Mouse (Mus musculus): ENCODE measurements around the gene Poln. TPM values are rescaled to one million over a fixed set of nuclear protein-coding genes. Genes with fewer than 3 reads are reported as not detected.

Gene Poln
- polyA plus RNA-seq, 1 experiment = not detected

- Histone ChIP-seq H3K4me1 (ENCODE audit: control insufficient read depth, insufficient read depth, low read length) (peaks cover 40% of the 10 kb centered on the region), H3K27ac (ENCODE audit: insufficient read depth, low read depth, low read length) (peak within 1 kb of the TSS; percentile 91), H3K4me3 (ENCODE audit: insufficient read depth, low read depth, low read length) (peak within 1 kb of the TSS; percentile 86)
- under 1% methylated on average over 90 of the region's 90 CpGs for WGBS
- TF ChIP-seq POLR2A (IDR thresholded peaks at IDR 0.05; ENCODE audit: insufficient read depth, low read depth, low read length) (peak; percentile 61), CTCF (IDR thresholded peaks at IDR 0.05; ENCODE audit: insufficient read depth, low read depth, low read length) (no peak)
Observed at GRCm38 (mm10) chr5:33995843-33996693, 173.2 kb downstream of the Poln start, which contains the start of gene Nat8l. Gene Nat8l, plus strand, starts transcription at chr5:33995984.

- TF ChIP-seq POLR2A (IDR thresholded peaks at IDR 0.05; ENCODE audit: insufficient read depth, low read depth, low read length) = no peak
- peak; percentile 69 for TF ChIP-seq CTCF (IDR thresholded peaks at IDR 0.05; ENCODE audit: insufficient read depth, low read depth, low read length)
- 26% methylated on average over 28 of the region's 28 CpGs for WGBS
- Histone ChIP-seq H3K4me1 (ENCODE audit: control insufficient read depth, insufficient read depth, low read length) (peaks cover 29% of the 10 kb centered on the region), H3K4me3 (ENCODE audit: insufficient read depth, low read depth, low read length) (peak overlapping the region; percentile 86), H3K27ac (ENCODE audit: insufficient read depth, low read depth, low read length) (peak overlapping the region; percentile 91)
Observed at GRCm38 (mm10) chr5:33994671-33995625, 174.3 kb downstream of the Poln start.

DNA sequence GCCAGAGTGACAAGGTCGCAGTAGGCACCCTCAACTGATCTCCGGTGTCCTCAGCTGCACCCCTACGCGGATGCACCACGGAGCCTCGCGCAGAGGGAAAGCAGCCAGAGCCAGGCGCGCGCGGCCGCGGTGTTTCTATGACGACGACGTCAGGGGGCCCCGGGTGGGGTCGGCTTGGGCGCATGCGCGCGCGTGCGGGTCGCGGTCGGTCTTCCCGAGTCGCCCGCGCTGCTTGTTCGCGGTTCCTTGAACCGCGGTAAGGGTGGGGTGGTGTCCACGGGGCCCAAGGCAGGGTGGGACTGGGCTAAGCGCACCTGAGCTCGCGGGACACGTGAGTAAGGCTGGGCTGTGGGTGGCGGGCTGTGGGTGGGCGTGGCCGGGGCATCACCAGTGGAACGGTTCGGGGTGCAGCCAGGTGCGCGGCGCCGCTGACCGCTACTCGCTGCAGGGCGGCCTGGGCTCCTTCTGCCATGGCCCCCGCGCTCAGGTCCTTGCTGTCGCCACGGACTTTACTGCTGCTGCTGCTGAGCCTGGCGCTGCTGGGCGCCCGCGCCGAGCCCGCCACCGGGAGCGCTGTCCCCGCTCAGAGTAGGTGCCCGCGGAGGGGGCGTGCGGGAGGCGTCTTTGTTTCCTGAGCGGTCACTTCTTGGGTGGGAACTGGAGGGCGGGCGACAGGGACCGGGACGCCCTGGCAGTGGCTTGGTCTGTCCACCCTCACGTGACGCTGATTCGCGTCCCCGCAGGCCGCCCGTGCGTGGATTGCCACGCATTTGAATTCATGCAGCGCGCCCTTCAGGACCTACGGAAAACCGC is 185.7 kb downstream of the Poln start, which contains the start of gene Gm1673:
TSS of gene Gm1673 (plus strand) at position 125 of the 813 bp plus-strand sequence.
- under 1% methylated on average over 88 of the region's 88 CpGs for WGBS
- H3K4me1 ChIP-seq (ENCODE audit: control insufficient read depth, insufficient read depth, low read length) = peaks cover 16% of the 10 kb centered on the region
- TF ChIP-seq CTCF (IDR thresholded peaks at IDR 0.05; ENCODE audit: insufficient read depth, low read depth, low read length) = peak; percentile 68
- TF ChIP-seq POLR2A (IDR thresholded peaks at IDR 0.05; ENCODE audit: insufficient read depth, low read depth, low read length) = peak; percentile 85; the same call in 1 of the 2 replicates
- peak within 1 kb of the TSS; percentile 99 for H3K27ac ChIP-seq (ENCODE audit: insufficient read depth, low read depth, low read length)
- peak within 1 kb of the TSS; percentile 71 for H3K4me3 ChIP-seq (ENCODE audit: insufficient read depth, low read depth, low read length)

GRCm38 (mm10) chr5:33982731-33983259 is 186.5 kb downstream of the Poln start:
- WGBS = 3% methylated on average over 26 of the region's 26 CpGs
- Histone ChIP-seq H3K4me1 (ENCODE audit: control insufficient read depth, insufficient read depth, low read length) (peaks cover 16% of the 10 kb centered on the region), H3K4me3 (ENCODE audit: insufficient read depth, low read depth, low read length) (peak overlapping the region; percentile 71), H3K27ac (ENCODE audit: insufficient read depth, low read depth, low read length) (peak overlapping the region; percentile 99)
- TF ChIP-seq POLR2A (IDR thresholded peaks at IDR 0.05; ENCODE audit: insufficient read depth, low read depth, low read length) = no peak
- no peak for TF ChIP-seq CTCF (IDR thresholded peaks at IDR 0.05; ENCODE audit: insufficient read depth, low read depth, low read length)

- 43% methylated on average over 3 of the region's 3 CpGs for WGBS
- no peak for TF ChIP-seq POLR2A (IDR thresholded peaks at IDR 0.05; ENCODE audit: insufficient read depth, low read depth, low read length)
- no peak for TF ChIP-seq CTCF (IDR thresholded peaks at IDR 0.05; ENCODE audit: insufficient read depth, low read depth, low read length)
- Histone ChIP-seq H3K27ac (ENCODE audit: insufficient read depth, low read depth, low read length) (no peak overlapping the region), H3K4me3 (ENCODE audit: insufficient read depth, low read depth, low read length) (no peak overlapping the region), H3K4me1 (ENCODE audit: control insufficient read depth, insufficient read depth, low read length) (no peaks in the 10 kb centered on the region)
Observed at GRCm38 (mm10) chr5:33976267-33976666, 193.0 kb downstream of the Poln start.

GRCm38 (mm10) chr5:33974736-33975135 is 194.5 kb downstream of the Poln start:
- no peak for TF ChIP-seq POLR2A (IDR thresholded peaks at IDR 0.05; ENCODE audit: insufficient read depth, low read depth, low read length)
- Histone ChIP-seq H3K4me1 (ENCODE audit: control insufficient read depth, insufficient read depth, low read length) (no peaks in the 10 kb centered on the region), H3K27ac (ENCODE audit: insufficient read depth, low read depth, low read length) (no peak overlapping the region), H3K4me3 (ENCODE audit: insufficient read depth, low read depth, low read length) (no peak overlapping the region)
- whole genome bisulfite sequencing = 52% methylated on average over 2 of the region's 2 CpGs

DNA sequence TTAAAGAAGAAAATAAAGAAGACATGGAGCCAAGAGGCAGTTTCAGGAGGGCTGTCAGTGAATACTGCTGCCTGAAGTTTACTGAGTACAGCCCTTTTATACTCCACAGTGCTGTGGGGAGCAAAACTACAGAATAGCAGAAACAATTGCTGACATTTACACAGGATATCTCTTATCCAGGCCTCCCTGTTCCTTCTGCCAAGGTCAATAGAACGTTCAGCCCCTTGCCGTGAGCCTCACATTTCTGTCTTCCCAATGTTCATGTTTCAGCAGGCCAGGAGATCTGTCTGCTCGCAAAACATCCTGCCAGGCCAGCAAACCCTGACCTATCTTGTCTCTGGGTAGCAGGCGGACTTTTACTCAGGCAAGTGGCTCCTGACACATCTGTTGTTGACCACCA is 209.9 kb downstream of the Poln start:
- WGBS = 78% methylated on average over 4 of the region's 4 CpGs
- no peak overlapping the region for H3K4me3 ChIP-seq (ENCODE audit: insufficient read depth, low read depth, low read length)
- H3K4me1 ChIP-seq (ENCODE audit: control insufficient read depth, insufficient read depth, low read length) = no peaks in the 10 kb centered on the region
- no peak overlapping the region for H3K27ac ChIP-seq (ENCODE audit: insufficient read depth, low read depth, low read length)
- TF ChIP-seq POLR2A (IDR thresholded peaks at IDR 0.05; ENCODE audit: insufficient read depth, low read depth, low read length) (no peak), CTCF (IDR thresholded peaks at IDR 0.05; ENCODE audit: insufficient read depth, low read depth, low read length) (no peak)

Other genes with a start within 250 kb of the Poln start
- gene Nelfa, start 233.0 kb downstream of the Poln start, polyA plus RNA-seq (2012; ENCODE audit: insufficient read depth, insufficient read length, low replicate concordance, missing spikeins) = not detected in 2 replicates
- gene Gm1673, start 186.0 kb downstream of the Poln start, polyA plus RNA-seq (2012; ENCODE audit: insufficient read depth, insufficient read length, low replicate concordance, missing spikeins) = not detected in 2 replicates
- 93.3 TPM in 1 of 2 replicates, not detected in the other for gene Nat8l, start 173.5 kb downstream of the Poln start, polyA plus RNA-seq (2012; ENCODE audit: insufficient read depth, insufficient read length, low replicate concordance, missing spikeins)
- gene Haus3, start 79 bp upstream of the Poln start, polyA plus RNA-seq (2012; ENCODE audit: insufficient read depth, insufficient read length, low replicate concordance, missing spikeins) = not detected in 2 replicates
- 230 TPM in 1 of 2 replicates, not detected in the other for gene Mxd4, start 18.3 kb upstream of the Poln start, polyA plus RNA-seq (2012; ENCODE audit: insufficient read depth, insufficient read length, low replicate concordance, missing spikeins)
- gene Zfyve28, start 119.0 kb upstream of the Poln start, polyA plus RNA-seq (2012; ENCODE audit: insufficient read depth, insufficient read length, low replicate concordance, missing spikeins) = not detected in 2 replicates
- not detected in 2 replicates for gene Cfap99, start 119.2 kb upstream of the Poln start, polyA plus RNA-seq (2012; ENCODE audit: insufficient read depth, insufficient read length, low replicate concordance, missing spikeins)
- gene Rnf4, start 166.8 kb upstream of the Poln start, polyA plus RNA-seq (2012; ENCODE audit: insufficient read depth, insufficient read length, low replicate concordance, missing spikeins) = 159 TPM in 1 of 2 replicates, not detected in the other
- not detected in 2 replicates for gene Fam193a, start 200.5 kb upstream of the Poln start, polyA plus RNA-seq (2012; ENCODE audit: insufficient read depth, insufficient read length, low replicate concordance, missing spikeins)